Mouse (Mus musculus) hindbrain, embryonic 11.5 days (tissue): Measurements from ENCODE around the gene Zfp36l3. TPM values are rescaled to one million over a fixed set of nuclear protein-coding genes. Genes with fewer than 3 reads are reported as not detected.
A peak's percentile ranks its signal among the peaks of the same experiment; 100 is the strongest.
"Not testable (repeated sequence)": the region's sequence is repeated elsewhere in the genome, so short reads cannot be mapped to it uniquely, and the experiment has no call there.

Experiments used
- ATAC-seq: fragments of 200-750 bp; cut with Nextera tagmentation; 2 replicates; pipeline ENCODE4 v1.8.0; 2017; ENCODE audit warnings: mild to moderate bottlenecking, moderate TSS enrichment, moderate library complexity; ENCODE audit not compliant: low FRiP score
- DNase-seq: peaks from one replicate; pipeline ENCODE4 v3.0.0-alpha.2; 2015; ENCODE audit warnings: low spot score
- H3K27ac ChIP-seq: fragments of 300-500 bp; sonication (generic); 2 replicates; pipeline ENCODE4 v1.5.1; 2014; ENCODE audit warnings: mild to moderate bottlenecking, low read depth, low read length
- H3K27me3 ChIP-seq: fragments of 300-500 bp; sonication (generic); 2 replicates; pipeline ENCODE4 v1.6.1; 2014; ENCODE audit warnings: mild to moderate bottlenecking, low read length, moderate library complexity, mixed read lengths; ENCODE audit not compliant: control insufficient read depth, insufficient read depth
- H3K36me3 ChIP-seq: fragments of 300-500 bp; sonication (generic); 2 replicates; pipeline ENCODE4 v1.6.1; 2014; ENCODE audit warnings: mild to moderate bottlenecking, low read length, moderate library complexity, mixed read lengths; ENCODE audit not compliant: control insufficient read depth, insufficient read depth
- H3K4me1 ChIP-seq: fragments of 300-500 bp; sonication (generic); replicated peaks from 2 replicates; pipeline ENCODE4 v1.6.1; 2014; ENCODE audit warnings: low read length, mixed read lengths; ENCODE audit not compliant: control insufficient read depth, insufficient read depth
- H3K4me2 ChIP-seq: fragments of 300-500 bp; sonication (generic); replicated peaks from 2 replicates; pipeline ENCODE4 v1.6.1; 2014; ENCODE audit warnings: mild to moderate bottlenecking, low read depth, low read length
- H3K4me3 ChIP-seq: fragments of 300-500 bp; sonication (generic); 2 replicates; pipeline ENCODE4 v1.5.1; 2014; ENCODE audit warnings: low read depth, low read length
- H3K9ac ChIP-seq: fragments of 300-500 bp; sonication (generic); 2 replicates; pipeline ENCODE4 v1.6.1; 2014; ENCODE audit warnings: low read depth, low read length
- H3K9me3 ChIP-seq: fragments of 300-500 bp; sonication (generic); 2 replicates; pipeline ENCODE4 v1.6.1; 2016; ENCODE audit warnings: low read length; ENCODE audit not compliant: control insufficient read depth
- WGBS: fragments of 180-500 bp; shearing (Covaris S2); extraction: QIAGEN DNeasy Blood & Tissue Kit; methylation state at CpG from one replicate; pipeline ENCODE4 v1.1.7; 2014; 5-methylcytosine and 5-hydroxymethylcytosine counted together
- polyA plus RNA-seq: library from polyadenylated mRNA; unstranded; fragments of >200 nt; fragmentation: Nextera tagmentation; extraction: Ambion mirVana; gene quantifications from 2 replicates; pipeline ENCODE4 v1.2.1, GENCODE M21; 2014

Zfp36l3 gene
- polyA plus RNA-seq, result not detected in 2 replicates

DNA sequence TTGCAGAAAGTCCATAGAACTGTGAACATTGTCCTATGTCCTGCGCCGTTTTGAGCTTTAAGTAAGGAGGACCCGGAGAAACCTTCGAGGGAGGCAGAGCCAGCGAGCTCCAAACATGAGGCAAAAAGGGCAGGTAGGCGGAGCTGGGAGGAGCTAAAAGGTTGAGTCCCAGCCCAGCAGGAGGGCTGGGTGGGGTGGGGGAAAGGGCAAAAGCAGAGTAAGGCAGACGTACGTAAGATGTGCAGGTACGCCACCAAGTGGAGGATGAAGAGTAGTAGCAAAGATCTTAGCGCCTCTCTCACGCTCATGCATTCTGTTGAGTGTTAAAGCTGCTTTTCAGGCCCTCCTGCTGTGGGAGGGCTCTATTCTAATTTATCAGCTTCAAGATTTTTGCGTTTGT is at the start of gene Zfp36l3:
Gene Zfp36l3 (minus strand): TSS at position 119 of the 400 bp plus-strand sequence.
- H3K4me1 ChIP-seq, result no peaks in the 10 kb centered on the region
- no peak within 1 kb of the TSS for H3K27ac ChIP-seq
- 92% methylated on average over 12 of the region's 12 CpGs for WGBS
- no peaks in the 10 kb centered on the region for H3K27me3 ChIP-seq
- ATAC-seq (no peak), DNase-seq (no peak)
- H3K4me2 ChIP-seq, result no peak within 1 kb of the TSS
- H3K36me3 ChIP-seq, result no peaks in the 10 kb centered on the region
- no peak within 1 kb of the TSS for H3K9ac ChIP-seq
- H3K9me3 ChIP-seq, result no peaks in the 10 kb centered on the region
- H3K4me3 ChIP-seq, result no peak within 1 kb of the TSS

DNA sequence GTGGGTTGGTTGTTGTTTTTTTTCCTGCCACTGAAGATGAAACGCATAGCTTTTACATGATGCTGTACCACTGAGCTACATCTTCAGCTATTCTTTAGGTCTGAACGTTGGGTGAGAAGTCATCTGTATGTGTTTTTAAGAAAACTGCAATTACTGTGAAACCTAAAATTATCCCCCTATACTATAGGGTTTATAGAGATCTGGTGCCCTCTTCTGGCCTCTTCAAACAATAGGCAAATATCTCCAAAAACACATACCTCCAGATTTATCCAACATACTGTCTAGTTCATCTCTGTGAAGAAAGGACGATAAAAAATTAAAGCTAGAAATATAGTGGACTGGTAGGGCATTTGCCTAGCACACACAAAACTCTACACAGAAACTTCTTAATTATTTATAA is 22.9 kb upstream of the Zfp36l3 start:
- Histone ChIP-seq H3K4me1 (no peaks in the 10 kb centered on the region), H3K36me3 (no peaks in the 10 kb centered on the region), H3K9me3 (no peaks in the 10 kb centered on the region), H3K4me3 (no peak overlapping the region), H3K9ac (no peak overlapping the region), H3K4me2 (no peak overlapping the region), H3K27ac (no peak overlapping the region), H3K27me3 (no peaks in the 10 kb centered on the region)
- ATAC-seq (no peak), DNase-seq (peak; percentile 10)
- WGBS, result 37% methylated on average over 3 of the region's 3 CpGs

DNA sequence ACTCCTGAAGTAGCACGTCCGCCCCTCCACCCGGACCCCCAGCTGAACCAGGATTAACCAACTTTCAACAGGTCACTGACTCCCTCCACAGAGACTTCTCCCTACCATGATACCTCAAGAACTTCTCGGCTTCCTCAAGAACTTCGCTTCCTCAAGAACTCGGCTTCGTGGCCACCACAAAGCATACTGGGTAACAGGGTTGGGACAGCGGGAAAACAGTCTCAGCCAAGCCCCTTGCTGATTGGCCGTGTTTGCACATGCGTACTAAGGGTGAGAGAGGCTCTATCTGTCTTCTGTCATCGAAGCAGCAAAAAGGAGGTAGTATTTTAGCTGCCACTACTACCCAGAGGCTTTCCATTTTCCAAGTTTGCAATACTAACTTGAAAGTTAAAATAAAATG is 21.3 kb upstream of the Zfp36l3 start, which contains the start of gene Xlr:
Gene Xlr (minus strand): TSS at position 188 of the 400 bp plus-strand sequence.
- H3K4me2 ChIP-seq, H3K27me3 ChIP-seq, H3K27ac ChIP-seq, H3K4me3 ChIP-seq, H3K9me3 ChIP-seq, DNase-seq, H3K9ac ChIP-seq, H3K36me3 ChIP-seq, H3K4me1 ChIP-seq, ATAC-seq: not testable (repeated sequence)
- WGBS, result 84% methylated on average over 11 of the region's 11 CpGs

DNA sequence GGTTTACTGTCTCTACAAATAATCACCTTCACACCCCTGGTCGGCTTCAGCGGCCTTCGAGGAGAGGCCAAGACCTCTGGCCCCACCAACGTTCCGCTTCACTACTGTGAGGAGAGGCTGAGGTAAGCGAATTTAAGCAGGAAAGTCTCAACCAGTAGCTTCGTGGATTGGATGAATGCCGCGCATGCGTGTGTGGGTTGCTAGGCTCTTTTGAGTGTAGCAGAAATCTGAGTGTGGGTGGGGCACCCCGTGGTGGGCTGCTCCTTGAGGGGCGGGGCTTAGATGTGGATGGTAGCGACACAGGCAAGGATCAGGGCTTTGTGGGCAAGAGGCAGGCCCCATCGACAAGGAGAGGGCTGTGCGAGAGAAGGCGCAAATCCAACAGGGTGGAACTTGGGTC is 18.5 kb downstream of the Zfp36l3 start, which contains the start of gene 1700013H16Rik:
Gene 1700013H16Rik (minus strand): TSS at position 96 of the 400 bp plus-strand sequence.
- no peak within 1 kb of the TSS for H3K4me3 ChIP-seq
- H3K4me2 ChIP-seq, result no peak within 1 kb of the TSS
- no peak within 1 kb of the TSS for H3K9ac ChIP-seq
- no peak within 1 kb of the TSS for H3K27ac ChIP-seq
- H3K36me3 ChIP-seq, result no peaks in the 10 kb centered on the region
- 93% methylated on average over 16 of the region's 16 CpGs for WGBS
- no peaks in the 10 kb centered on the region for H3K27me3 ChIP-seq
- no peaks in the 10 kb centered on the region for H3K4me1 ChIP-seq
- ATAC-seq (no peak), DNase-seq (no peak)
- no peaks in the 10 kb centered on the region for H3K9me3 ChIP-seq

DNA sequence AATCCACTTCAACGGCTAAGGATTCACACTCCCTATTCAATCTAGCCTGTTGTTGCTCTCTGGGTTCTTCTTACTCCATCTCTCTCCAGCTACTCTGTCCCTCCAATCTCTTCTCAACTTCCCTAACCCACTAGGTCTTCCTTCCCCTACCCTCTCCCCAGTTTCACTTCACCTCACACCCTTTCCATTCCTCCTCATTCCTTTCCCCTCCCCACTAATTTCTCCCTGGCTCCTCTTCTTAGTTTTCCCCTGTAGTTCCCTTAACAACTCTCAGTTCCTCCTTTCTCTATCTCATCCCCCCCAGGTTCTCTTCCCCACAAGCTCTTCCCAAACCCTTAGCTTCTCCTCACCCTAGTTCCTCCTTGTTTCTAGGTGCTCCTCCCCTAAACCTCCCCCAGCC is 23.3 kb downstream of the Zfp36l3 start:
- ATAC-seq (no peak), DNase-seq (no peak)
- Histone ChIP-seq H3K4me2 (no peak overlapping the region), H3K36me3 (no peaks in the 10 kb centered on the region), H3K9me3 (no peaks in the 10 kb centered on the region), H3K9ac (no peak overlapping the region), H3K4me1 (no peaks in the 10 kb centered on the region), H3K4me3 (no peak overlapping the region), H3K27me3 (no peaks in the 10 kb centered on the region), H3K27ac (no peak overlapping the region)
- WGBS, result 80% methylated on average over 1 of the region's 1 CpGs

DNA sequence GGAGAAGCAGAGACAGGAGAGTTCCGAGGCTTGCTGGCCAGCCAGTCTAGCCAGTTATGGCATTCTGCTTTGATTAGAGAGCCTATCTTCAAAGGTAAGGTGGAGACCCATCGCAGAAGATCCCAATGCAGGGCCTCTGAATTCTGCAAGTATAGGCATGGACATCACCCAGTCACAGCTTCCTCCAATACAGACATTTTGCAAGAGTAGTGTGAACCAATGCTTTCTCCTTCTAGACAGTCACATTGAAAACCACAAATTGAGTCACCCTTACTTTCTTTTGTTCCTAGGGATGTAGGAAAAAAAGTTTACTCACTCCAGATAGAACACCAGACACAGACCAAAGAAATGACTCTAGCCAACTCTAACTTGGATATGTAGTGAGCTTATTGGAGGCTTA is 47.2 kb downstream of the Zfp36l3 start:
- H3K9me3 ChIP-seq, result no peaks in the 10 kb centered on the region
- H3K4me2 ChIP-seq, result no peak overlapping the region
- DNase-seq (no peak), ATAC-seq (no peak)
- no peaks in the 10 kb centered on the region for H3K36me3 ChIP-seq
- WGBS, result 77% methylated on average over 2 of the region's 2 CpGs
- H3K9ac ChIP-seq, result no peak overlapping the region
- H3K27ac ChIP-seq, result no peak overlapping the region
- H3K4me1 ChIP-seq, result no peaks in the 10 kb centered on the region
- H3K4me3 ChIP-seq, result no peak overlapping the region
- H3K27me3 ChIP-seq, result no peaks in the 10 kb centered on the region

DNA sequence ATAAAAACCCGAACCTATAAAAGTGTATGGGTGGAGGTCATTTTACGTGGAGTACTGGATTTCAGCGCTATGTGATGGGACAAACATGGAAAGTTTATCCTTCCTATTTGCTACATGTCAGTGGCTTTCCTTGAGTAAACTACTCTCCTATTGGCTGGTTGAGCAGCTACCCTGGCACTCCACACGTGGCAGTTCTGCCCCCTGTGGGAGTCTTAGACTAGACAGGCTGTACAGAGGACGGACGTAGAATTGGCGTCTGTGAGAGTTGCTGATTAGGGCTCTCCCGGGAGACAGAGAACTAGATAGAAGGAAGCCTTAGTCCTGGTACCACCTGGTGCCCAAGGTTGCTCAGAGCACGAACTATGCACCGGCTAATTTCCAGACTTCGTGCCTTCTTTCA is 51.6 kb downstream of the Zfp36l3 start, which contains the start of gene 4930502E18Rik:
Gene 4930502E18Rik (plus strand): TSS at position 231 of the 400 bp plus-strand sequence.
- H3K27me3 ChIP-seq, result no peaks in the 10 kb centered on the region
- no peak for ATAC-seq
- no peak within 1 kb of the TSS for H3K9ac ChIP-seq
- no peaks in the 10 kb centered on the region for H3K36me3 ChIP-seq
- no peak within 1 kb of the TSS for H3K4me2 ChIP-seq
- 83% methylated on average over 11 of the region's 11 CpGs for WGBS
- no peak within 1 kb of the TSS for H3K4me3 ChIP-seq
- DNase-seq, result no peak
- H3K27ac ChIP-seq, result no peak within 1 kb of the TSS
- no peaks in the 10 kb centered on the region for H3K9me3 ChIP-seq
- H3K4me1 ChIP-seq, result no peaks in the 10 kb centered on the region

Other genes with a start within 250 kb of the Zfp36l3 start
- 66.2 and 79.1 TPM in 2 replicates for gene Rtl8c, start 168.4 kb downstream of the Zfp36l3 start, polyA plus RNA-seq
- gene Gm14597, start 167.4 kb downstream of the Zfp36l3 start, polyA plus RNA-seq, result not detected in 2 replicates
- gene Rtl8a, start 132.7 kb downstream of the Zfp36l3 start, polyA plus RNA-seq, result 95.2 and 111 TPM in 2 replicates
- gene Rtl8b, start 106.0 kb downstream of the Zfp36l3 start, polyA plus RNA-seq, result 82.8 and 85.5 TPM in 2 replicates
- 0.10 TPM in 1 of 2 replicates, not detected in the other for gene 4930502E18Rik, start 51.6 kb downstream of the Zfp36l3 start, polyA plus RNA-seq
- not detected in 2 replicates for gene 1700013H16Rik, start 18.6 kb downstream of the Zfp36l3 start, polyA plus RNA-seq
- gene Xlr, start 21.3 kb upstream of the Zfp36l3 start, polyA plus RNA-seq, result 1.1 and 2.0 TPM in 2 replicates